In genomic region chr11:21997561-21998140, GRCm38 (mm10) we compare ENCODE assay signal across 10 mouse cellular contexts. TPM values are rescaled to one million over a fixed set of nuclear protein-coding genes. Genes with fewer than 3 reads are reported as not detected.
DNase-seq lines count a peak whose midpoint lies in the region; ATAC-seq lines count a peak whose summit lies in the region.
"Had no signal": no experiment of that assay in that cellular context is flagged by ENCODE, and none has a peak within 500 bp of the region (broad histone marks: within the 10 kb centered on the region; RNA-seq: fewer than 3 reads in every experiment).

No protein-coding gene starts in this region.

- H3K4me3 ChIP-seq in embryonic facial prominence, embryonic 10.5 days = peak overlapping the region; percentile 73
- peak overlapping the region; percentile 67 for H3K4me3 ChIP-seq in forebrain, embryonic 14.5 days (ENCODE audit: low read depth, low read length)
- peak overlapping the region; percentile 16 for H3K4me3 ChIP-seq in liver, embryonic 13.5 days (replicated peaks)

- H3K4me2 ChIP-seq in forebrain, embryonic 14.5 days (ENCODE audit: low read length) = peak overlapping the region; percentile 82
- H3K4me2 ChIP-seq in liver, embryonic 13.5 days = no peak overlapping the region

- H3K27me3 ChIP-seq in embryonic facial prominence, embryonic 10.5 days (replicated peaks; ENCODE audit: low read depth, poor library complexity, severe bottlenecking) = peaks cover 100% of the 10 kb centered on the region
- peaks cover 17% of the 10 kb centered on the region; the same call in 1 of the 2 replicates for H3K27me3 ChIP-seq in forebrain, embryonic 14.5 days (replicated peaks; ENCODE audit: control insufficient read depth, insufficient read depth, low read length)
- peaks cover 100% of the 10 kb centered on the region for H3K27me3 ChIP-seq in liver, embryonic 13.5 days
- H3K27me3 ChIP-seq: Patski had no signal

- peaks cover 3% of the 10 kb centered on the region; the same call in 1 of the 2 replicates for H3K9me3 ChIP-seq in embryonic facial prominence, embryonic 10.5 days
- H3K9me3 ChIP-seq in forebrain, embryonic 14.5 days (replicated peaks; ENCODE audit: control insufficient read depth, low read length) = no peaks in the 10 kb centered on the region
- no peaks in the 10 kb centered on the region for H3K9me3 ChIP-seq in liver, embryonic 13.5 days (replicated peaks)
- H3K9me3 ChIP-seq: stomach, embryonic 15.5 days had no signal

- peak overlapping the region; percentile 74 for H3K9ac ChIP-seq in forebrain, embryonic 14.5 days (ENCODE audit: low read length)
- no peak overlapping the region for H3K9ac ChIP-seq in liver, embryonic 13.5 days
- H3K9ac ChIP-seq: stomach, embryonic 15.5 days had no signal

- no peak for ATAC-seq in forebrain, embryonic 14.5 days
- ATAC-seq in liver, embryonic 13.5 days (ENCODE audit: low read depth) = no peak
- ATAC-seq: Patski had no signal

- 3% methylated on average over 20 of the region's 20 CpGs for WGBS in embryonic facial prominence, embryonic 10.5 days
- WGBS in forebrain, embryonic 14.5 days = 6% methylated on average over 20 of the region's 20 CpGs
- WGBS in liver, embryonic 13.5 days (ENCODE audit: insufficient replicate concordance) = 3% methylated on average over 20 of the region's 20 CpGs

- 0 out of 2 replicates have a peak overlapping the region, but pooled peaks have one; percentile 11 for H3K27ac ChIP-seq in embryonic facial prominence, embryonic 10.5 days (replicated peaks)
- peak overlapping the region; percentile 81 for H3K27ac ChIP-seq in forebrain, embryonic 14.5 days (ENCODE audit: low read depth, low read length)
- no peak overlapping the region for H3K27ac ChIP-seq in liver, embryonic 13.5 days
- H3K27ac ChIP-seq: stomach, embryonic 15.5 days had no signal

- DNase-seq in kidney, adult 9 months = peak; percentile 20
- no peak for DNase-seq in kidney, postnatal 25 days
- no peak for DNase-seq in embryonic facial prominence, embryonic 10.5 days (ENCODE audit: low spot score)
- DNase-seq in forebrain, embryonic 14.5 days (ENCODE audit: low spot score) = no peak
- no peak for DNase-seq in liver, embryonic 13.5 days
- no peak for DNase-seq in frontal cortex, adult 2 months (ENCODE audit: extremely low spot score in 1 of 2, low spot score in 1 of 2)
- DNase-seq in urinary bladder, postnatal 4 days (ENCODE audit: low spot score in 2 of 2) = no peak
- no peak for DNase-seq in layer of hippocampus, adult 9-11 months

- peaks cover 52% of the 10 kb centered on the region for H3K4me1 ChIP-seq in embryonic facial prominence, embryonic 10.5 days
- peaks cover 14% of the 10 kb centered on the region for H3K4me1 ChIP-seq in forebrain, embryonic 14.5 days (ENCODE audit: control insufficient read depth, insufficient read depth, low read length)
- H3K4me1 ChIP-seq in liver, embryonic 13.5 days (replicated peaks) = peaks cover 37% of the 10 kb centered on the region

- no peaks in the 10 kb centered on the region for H3K36me3 ChIP-seq in embryonic facial prominence, embryonic 10.5 days (replicated peaks)
- peaks cover 11% of the 10 kb centered on the region for H3K36me3 ChIP-seq in forebrain, embryonic 14.5 days (ENCODE audit: control insufficient read depth, insufficient read depth, low read length)
- H3K36me3 ChIP-seq in liver, embryonic 13.5 days = no peaks in the 10 kb centered on the region
- H3K36me3 ChIP-seq: stomach, embryonic 15.5 days had no signal

RNA-seq across cellular contexts. Expression of gene Otx1, which starts 5.0 kb away (rescaled TPM):
- 7.3 and 7.6 TPM in 2 replicates for polyA plus RNA-seq in embryonic facial prominence, embryonic 10.5 days (2016; fragmentation: Nextera tagmentation; extraction: Ambion mirVana)
- polyA plus RNA-seq in forebrain, embryonic 14.5 days (2014; fragmentation: Nextera tagmentation; extraction: Ambion mirVana) = 9.8 and 11.1 TPM in 2 replicates
- polyA plus RNA-seq in liver, embryonic 13.5 days (2015; fragmentation: Nextera tagmentation; extraction: Ambion mirVana) = not detected in 2 replicates
- 3.5 and 3.7 TPM in 2 replicates for polyA plus RNA-seq in frontal cortex, adult 2 months (2012; rRNA removed)

Comparison
In these comparisons a context has a peak if more than half of its experiments do, and no peak if none do; other contexts are left out.
1. H3K4me3 ChIP-seq: peak in every context shown above with its lines; median percentile 73 in embryonic facial prominence, embryonic 10.5 days; 67 in forebrain, embryonic 14.5 days; 16 in liver, embryonic 13.5 days.